Mouse (Mus musculus): Measurements from ENCODE around the gene Lrrc4.

DNA sequence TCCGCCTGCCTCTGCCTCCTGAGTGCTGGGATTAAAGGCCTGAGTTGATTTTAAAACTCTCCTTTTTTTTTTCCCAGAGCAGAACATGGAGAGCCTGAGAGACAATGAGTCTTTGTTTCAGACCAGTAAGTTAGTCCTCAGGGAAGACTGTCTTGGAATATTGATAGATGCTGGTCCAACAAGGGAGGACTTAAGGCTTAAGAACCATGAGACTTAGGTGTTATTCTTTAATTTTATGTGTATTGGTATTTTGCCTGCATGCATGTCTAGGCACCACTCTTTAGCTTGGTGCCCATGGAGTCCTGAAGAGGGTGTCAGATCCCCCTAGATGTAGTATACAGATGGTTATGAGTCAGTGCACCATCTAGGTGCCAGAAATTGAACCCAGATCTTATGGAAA is 156.9 kb downstream of the Lrrc4 start:
- TF ChIP-seq POLR2A (IDR thresholded peaks at IDR 0.05; ENCODE audit: borderline replicate concordance, insufficient read depth, low read length) (no peak), CTCF (IDR thresholded peaks at IDR 0.05; ENCODE audit: borderline replicate concordance, insufficient read depth, low read depth, low read length) (no peak)

All from cerebellum, adult 2 months (tissue).